In the genomic region with DNA sequence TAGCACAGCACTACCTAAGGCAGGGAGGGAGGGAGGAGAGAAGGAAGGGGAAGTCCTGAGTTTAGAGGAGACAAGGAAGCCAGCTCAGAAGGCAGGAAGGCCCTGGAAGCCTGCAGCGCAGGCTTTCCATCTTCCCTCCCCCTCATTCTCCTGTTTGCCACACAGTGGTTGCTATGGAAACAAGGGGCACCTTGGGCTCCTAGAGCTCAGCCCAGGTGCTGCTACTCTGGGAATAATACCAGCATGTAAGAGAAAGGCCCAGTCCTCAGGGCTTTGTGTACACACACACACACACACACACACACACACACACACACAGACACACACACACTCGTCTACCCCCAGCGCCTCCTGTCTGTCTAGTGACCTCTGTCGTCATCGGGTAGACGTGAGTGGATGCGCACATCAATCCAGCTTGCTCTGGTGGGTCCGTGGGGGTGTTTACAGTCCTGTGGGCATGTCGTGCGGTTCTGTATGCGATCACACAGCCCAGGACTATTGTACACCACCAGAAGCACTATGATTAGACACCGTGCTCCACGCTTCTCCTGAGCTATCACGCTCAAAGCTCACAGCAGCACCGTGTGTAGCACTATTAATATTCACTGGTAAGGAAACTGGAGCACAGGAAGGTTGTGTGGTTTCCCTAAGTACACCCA, we compare ENCODE assay signal across 8 mouse cellular contexts. TPM values are rescaled to one million over a fixed set of nuclear protein-coding genes. Genes with fewer than 3 reads are reported as not detected.
A peak's percentile ranks its signal among the peaks of the same experiment; 100 is the strongest.
DNase-seq lines count a peak whose midpoint lies in the region; ATAC-seq and TF ChIP-seq lines count a peak whose summit lies in the region.

No protein-coding gene starts in this region.

- no peak for TF ChIP-seq POLR2A in ES-Bruce4 (IDR thresholded peaks at IDR 0.05; ENCODE audit: insufficient read depth, low read length)

- ATAC-seq in kidney, embryonic 14.5 days (ENCODE audit: low FRiP score, low TSS enrichment): peak; percentile 45; the same call in 1 of the 2 replicates
- peak; percentile 75 for ATAC-seq in forebrain, embryonic 12.5 days (ENCODE audit: low FRiP score)
- ATAC-seq in liver, embryonic 13.5 days (ENCODE audit: low read depth): no peak
- ATAC-seq in heart, embryonic 11.5 days (replicated peaks; ENCODE audit: insufficient number of reproducible peaks, low FRiP score, low TSS enrichment): no peak

- H3K27me3 ChIP-seq in kidney, embryonic 14.5 days (ENCODE audit: control insufficient read depth, insufficient read depth, low read length): no peaks in the 10 kb centered on the region
- H3K27me3 ChIP-seq in ES-Bruce4 (ENCODE audit: control insufficient read depth, insufficient read depth, low read length, poor library complexity, severe bottlenecking): no peaks in the 10 kb centered on the region
- H3K27me3 ChIP-seq in forebrain, embryonic 12.5 days: no peaks in the 10 kb centered on the region
- H3K27me3 ChIP-seq in liver, embryonic 13.5 days: no peaks in the 10 kb centered on the region
- no peaks in the 10 kb centered on the region for H3K27me3 ChIP-seq in heart, embryonic 11.5 days (ENCODE audit: control insufficient read depth, insufficient read depth, low read length)

- intact Hi-C loops in gastrocnemius, adult 2 months (cut with DNase I): no loop called here

- no peak for DNase-seq in kidney, adult 11 months
- DNase-seq in liver, embryonic 13.5 days: no peak
- DNase-seq in gastrocnemius, adult 2 months: no peak
- no peak for DNase-seq in adrenal gland, postnatal 36 days

- 52% methylated on average over 15 of the region's 15 CpGs for WGBS in kidney, embryonic 14.5 days
- 54% methylated on average over 15 of the region's 15 CpGs for WGBS in forebrain, embryonic 12.5 days
- WGBS in liver, embryonic 13.5 days (ENCODE audit: insufficient replicate concordance): 49% methylated on average over 15 of the region's 15 CpGs
- WGBS in heart, embryonic 11.5 days (ENCODE audit: insufficient replicate concordance): 67% methylated on average over 15 of the region's 15 CpGs

- H3K27ac ChIP-seq in kidney, embryonic 14.5 days (ENCODE audit: low read depth, low read length): no peak overlapping the region
- H3K27ac ChIP-seq in ES-Bruce4 (ENCODE audit: insufficient read depth, low read length): peak overlapping the region; percentile 91
- peak overlapping the region; percentile 81 for H3K27ac ChIP-seq in forebrain, embryonic 12.5 days
- peak overlapping the region; percentile 78 for H3K27ac ChIP-seq in liver, embryonic 13.5 days
- H3K27ac ChIP-seq in gastrocnemius, adult 2 months: no peak overlapping the region
- H3K27ac ChIP-seq in heart, embryonic 11.5 days (ENCODE audit: low read depth, low read length): no peak overlapping the region

- H3K9ac ChIP-seq in kidney, embryonic 14.5 days (ENCODE audit: low read depth, low read length): no peak overlapping the region
- H3K9ac ChIP-seq in ES-Bruce4 (ENCODE audit: low read depth, poor library complexity, severe bottlenecking): no peak overlapping the region
- H3K9ac ChIP-seq in forebrain, embryonic 12.5 days: no peak overlapping the region
- peak overlapping the region; percentile 41; the same call in 1 of the 2 replicates for H3K9ac ChIP-seq in liver, embryonic 13.5 days
- no peak overlapping the region for H3K9ac ChIP-seq in heart, embryonic 11.5 days (ENCODE audit: low read depth, low read length)

- H3K36me3 ChIP-seq in kidney, embryonic 14.5 days (ENCODE audit: control insufficient read depth, insufficient read depth, low read length): no peaks in the 10 kb centered on the region
- H3K36me3 ChIP-seq in ES-Bruce4 (ENCODE audit: control insufficient read depth, insufficient read depth, low read length, poor library complexity, severe bottlenecking): no peaks in the 10 kb centered on the region
- H3K36me3 ChIP-seq in forebrain, embryonic 12.5 days (replicated peaks): no peaks in the 10 kb centered on the region
- no peaks in the 10 kb centered on the region for H3K36me3 ChIP-seq in liver, embryonic 13.5 days
- no peaks in the 10 kb centered on the region for H3K36me3 ChIP-seq in heart, embryonic 11.5 days (ENCODE audit: control insufficient read depth, insufficient read depth, low read length)

- H3K4me2 ChIP-seq in kidney, embryonic 14.5 days (replicated peaks; ENCODE audit: low read depth, low read length): no peak overlapping the region
- no peak overlapping the region for H3K4me2 ChIP-seq in forebrain, embryonic 12.5 days
- 0 out of 2 replicates have a peak overlapping the region, but pooled peaks have one; percentile 46 for H3K4me2 ChIP-seq in liver, embryonic 13.5 days
- H3K4me2 ChIP-seq in heart, embryonic 11.5 days: no peak overlapping the region

- H3K9me3 ChIP-seq in kidney, embryonic 14.5 days (ENCODE audit: control insufficient read depth, low read length): no peaks in the 10 kb centered on the region
- no peaks in the 10 kb centered on the region for H3K9me3 ChIP-seq in ES-Bruce4 (replicated peaks; ENCODE audit: control insufficient read depth, insufficient read depth, low read length, poor library complexity, severe bottlenecking)
- no peaks in the 10 kb centered on the region for H3K9me3 ChIP-seq in forebrain, embryonic 12.5 days
- H3K9me3 ChIP-seq in liver, embryonic 13.5 days (replicated peaks): no peaks in the 10 kb centered on the region
- H3K9me3 ChIP-seq in heart, embryonic 11.5 days (replicated peaks; ENCODE audit: control insufficient read depth, low read length): no peaks in the 10 kb centered on the region

- H3K4me3 ChIP-seq in kidney, embryonic 14.5 days (ENCODE audit: low read length): no peak overlapping the region
- H3K4me3 ChIP-seq in ES-Bruce4 (ENCODE audit: low read depth, low read length): no peak overlapping the region
- H3K4me3 ChIP-seq in forebrain, embryonic 12.5 days (replicated peaks): no peak overlapping the region
- no peak overlapping the region for H3K4me3 ChIP-seq in liver, embryonic 13.5 days (replicated peaks)
- H3K4me3 ChIP-seq in gastrocnemius, adult 2 months: no peak overlapping the region
- no peak overlapping the region for H3K4me3 ChIP-seq in heart, embryonic 11.5 days (ENCODE audit: low read depth, low read length)

- no peak for TF ChIP-seq EP300 in ES-Bruce4 (IDR thresholded peaks at IDR 0.05; ENCODE audit: insufficient read depth, low read depth, low read length)

- peaks cover 2% of the 10 kb centered on the region; the same call in 1 of the 2 replicates for H3K4me1 ChIP-seq in kidney, embryonic 14.5 days (ENCODE audit: control insufficient read depth, insufficient read depth, low read length)
- peaks cover 18% of the 10 kb centered on the region for H3K4me1 ChIP-seq in ES-Bruce4 (ENCODE audit: control insufficient read depth, insufficient read depth, low read length)
- peaks cover 18% of the 10 kb centered on the region for H3K4me1 ChIP-seq in forebrain, embryonic 12.5 days
- peaks cover 62% of the 10 kb centered on the region for H3K4me1 ChIP-seq in liver, embryonic 13.5 days (replicated peaks)
- peaks cover 19% of the 10 kb centered on the region for H3K4me1 ChIP-seq in heart, embryonic 11.5 days (ENCODE audit: control insufficient read depth, insufficient read depth, low read length)

- TF ChIP-seq CTCF in ES-Bruce4 (IDR thresholded peaks at IDR 0.05; ENCODE audit: low read depth, low read length): no peak
- TF ChIP-seq CTCF in gastrocnemius, adult 2 months (IDR thresholded peaks at IDR 0.05): no peak

RNA-seq across cellular contexts. Expression of a gene that starts 55.9 kb away (rescaled TPM):
- polyA plus RNA-seq in kidney, embryonic 14.5 days (2014; fragmentation: Nextera tagmentation; extraction: Ambion mirVana): 4.1 and 5.0 TPM in 2 replicates
- polyA plus RNA-seq in ES-Bruce4 (2011; ENCODE audit: insufficient read depth, insufficient read length, low read depth, missing spikeins): 4.0 and 5.7 TPM in 2 replicates
- polyA plus RNA-seq in forebrain, embryonic 12.5 days (2016; fragmentation: Nextera tagmentation; extraction: Ambion mirVana): 4.1 and 4.4 TPM in 2 replicates
- 0.77 and 0.82 TPM in 2 replicates for polyA plus RNA-seq in liver, embryonic 13.5 days (2015; fragmentation: Nextera tagmentation; extraction: Ambion mirVana)
- 1 to 10 TPM; 6.1 to 7.0 TPM for total RNA-seq in gastrocnemius, adult 2 months (2021)
- total RNA-seq in adrenal gland, postnatal 36 days (2021): 10 to 100 TPM in 1 of 2 experiments, 1 to 10 TPM in 1; 8.3 to 10.5 TPM
- polyA plus RNA-seq in heart, embryonic 11.5 days (2014; fragmentation: Nextera tagmentation; extraction: Ambion mirVana): 6.6 TPM in 2 replicates

Comparison
In these comparisons a context has a peak if more than half of its experiments do, and no peak if none do; other contexts are left out.
1. ATAC-seq: peak in kidney, embryonic 14.5 days (single experiment) and forebrain, embryonic 12.5 days (single experiment); none in liver, embryonic 13.5 days (single experiment) and heart, embryonic 11.5 days (single experiment).
2. H3K27ac ChIP-seq: peak in ES-Bruce4 (single experiment), forebrain, embryonic 12.5 days (single experiment) and liver, embryonic 13.5 days (single experiment); none in kidney, embryonic 14.5 days (single experiment), gastrocnemius, adult 2 months (single experiment) and heart, embryonic 11.5 days (single experiment).